Mouse (Mus musculus) layer of hippocampus, adult 9-11 months (tissue): Measurements from ENCODE around the gene Ngfr.
A peak's percentile ranks its signal among the peaks of the same experiment; 100 is the strongest.

ENCODE experiments used
- DNase-seq: peaks from one replicate; pipeline ENCODE4 v3.0.0; 2022

The Ngfr gene

GRCm38 (mm10) chr11:95594686-95595212, 7.2 kb upstream of the Ngfr start:
- no peak for DNase-seq

DNA sequence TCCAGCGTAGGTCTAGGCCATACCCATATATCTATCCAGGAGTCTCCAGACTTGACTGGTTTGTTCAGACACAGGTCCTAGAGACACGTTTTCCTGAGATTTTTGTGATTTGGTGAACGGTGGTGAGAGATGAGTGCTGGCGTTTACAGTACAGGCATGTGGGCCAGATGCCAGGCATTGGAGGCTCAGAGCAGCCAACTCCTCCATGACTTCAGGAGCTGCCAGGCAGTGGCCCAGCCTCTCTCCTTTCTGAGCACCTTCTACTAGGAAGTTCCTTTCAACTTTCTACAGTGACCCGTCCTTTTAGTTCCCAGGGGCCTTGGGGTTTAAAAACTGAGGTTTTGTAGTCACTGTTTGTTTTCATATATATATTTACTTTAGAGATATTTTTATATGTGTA, 6.0 kb upstream of the Ngfr start:
- DNase-seq, result no peak

DNA sequence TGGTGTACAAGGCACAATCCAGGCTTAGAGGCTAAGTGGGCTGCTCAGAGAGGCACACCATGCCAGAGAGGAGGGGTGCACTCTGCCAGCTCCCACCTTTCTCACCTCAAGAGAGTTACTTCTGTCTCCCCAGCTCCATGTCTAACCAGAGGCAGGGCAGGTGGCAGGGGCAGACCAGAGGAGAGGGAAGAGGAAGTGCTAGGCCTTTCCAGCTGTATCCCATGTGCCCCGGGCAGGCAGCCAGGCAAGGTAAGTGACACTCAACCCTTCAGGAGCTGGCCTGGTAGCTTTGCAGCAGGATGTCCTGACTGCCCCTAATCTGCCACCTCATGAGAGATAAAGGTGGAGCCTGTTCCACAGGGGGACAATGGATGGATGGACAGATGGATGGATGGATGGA, 5.2 kb upstream of the Ngfr start:
- no peak for DNase-seq

DNA sequence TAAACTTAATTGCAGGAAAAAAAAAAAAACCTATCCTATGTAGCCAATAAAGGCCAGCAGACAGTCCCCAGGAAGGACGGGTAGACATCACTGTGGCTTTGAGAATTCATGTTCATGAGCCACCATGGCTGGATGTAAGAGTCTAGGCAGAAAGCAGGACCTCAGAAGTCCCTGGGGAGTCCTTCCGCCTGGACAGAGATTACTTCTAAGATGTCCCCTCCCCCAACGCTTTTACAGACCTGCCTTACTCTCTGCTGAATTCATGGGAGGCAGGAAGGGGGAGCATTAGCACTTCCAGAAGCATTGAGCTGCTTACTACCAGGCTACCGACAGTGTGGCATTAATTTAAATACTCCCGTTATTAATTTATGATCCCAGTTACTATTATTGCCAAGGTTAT, 1.7 kb upstream of the Ngfr start:
- no peak for DNase-seq

DNA sequence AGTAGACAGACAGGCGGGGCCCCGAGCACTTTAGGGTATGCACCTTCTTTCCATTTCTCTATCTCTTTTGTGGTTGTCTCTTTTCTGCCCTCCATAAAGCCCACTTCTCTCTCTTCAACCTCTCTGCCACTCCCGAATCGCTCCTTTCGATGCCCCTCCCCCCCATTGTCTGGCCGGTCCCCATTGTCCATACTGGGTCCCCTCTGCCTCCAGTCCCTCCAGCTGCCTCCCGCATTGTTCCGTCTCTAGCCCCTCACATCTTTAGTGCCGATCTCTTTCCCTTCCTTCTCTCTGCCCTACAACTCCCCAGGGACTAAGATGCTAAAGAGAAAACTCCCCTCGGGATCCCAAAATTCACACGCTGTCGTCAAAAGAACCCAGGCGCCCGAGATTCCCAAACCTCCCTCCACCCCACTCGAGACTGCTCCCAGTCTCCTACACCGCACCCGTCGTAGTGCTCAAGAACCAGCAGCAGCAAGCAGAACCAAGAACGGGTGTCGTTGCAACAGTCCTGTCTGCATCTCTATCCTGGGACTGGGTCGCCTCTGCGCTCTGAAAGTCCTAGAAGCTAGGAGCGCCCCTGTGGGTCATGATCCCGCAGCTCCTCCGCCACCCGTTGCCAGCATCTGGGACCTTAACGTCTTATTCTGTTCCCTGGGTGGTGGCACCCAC, 648 bp downstream of the Ngfr start:
- DNase-seq, result no peak

GRCm38 (mm10) chr11:95586184-95586583, 1.4 kb downstream of the Ngfr start:
- DNase-seq, result peak; percentile 74

DNA sequence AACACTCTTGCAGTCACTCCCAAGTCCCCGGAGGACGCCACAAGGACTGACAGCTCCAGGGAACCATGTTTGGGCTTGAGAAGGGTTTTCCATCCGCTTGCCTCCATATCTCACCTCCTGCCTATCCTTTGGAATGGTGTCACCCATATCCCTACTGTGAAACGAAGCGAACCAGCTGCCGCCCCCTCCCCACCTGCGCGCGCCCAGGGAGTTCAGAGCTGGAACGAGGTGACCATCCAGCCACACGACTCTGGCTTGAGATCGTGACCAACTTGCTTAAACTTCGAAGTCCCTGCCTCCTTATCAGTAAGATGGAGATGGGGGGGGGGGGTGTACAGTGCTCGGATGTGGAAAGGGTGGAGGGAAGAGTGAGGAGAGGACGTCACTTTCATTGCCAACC, 1.9 kb downstream of the Ngfr start:
- DNase-seq, result no peak

DNA sequence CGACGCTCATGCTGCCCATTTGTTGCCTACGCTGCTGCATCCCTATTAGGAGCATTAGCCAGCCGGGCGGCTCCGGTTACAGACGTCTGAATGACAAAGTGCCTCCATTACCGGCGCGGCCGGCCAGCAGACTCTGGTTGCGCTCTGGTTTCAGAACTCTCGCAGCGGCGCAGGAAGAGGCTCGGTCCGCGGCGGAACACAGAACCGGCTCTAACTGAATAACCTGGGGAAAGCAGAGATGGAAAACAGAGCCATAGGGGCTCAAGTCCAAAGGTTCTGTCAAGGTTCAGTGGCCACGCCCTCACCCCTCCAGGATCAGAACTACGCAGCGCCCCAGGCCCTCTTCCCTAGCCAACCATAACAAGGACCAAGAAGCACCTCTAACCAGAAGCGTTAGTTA, 2.3 kb downstream of the Ngfr start:
- DNase-seq, result no peak

DNA sequence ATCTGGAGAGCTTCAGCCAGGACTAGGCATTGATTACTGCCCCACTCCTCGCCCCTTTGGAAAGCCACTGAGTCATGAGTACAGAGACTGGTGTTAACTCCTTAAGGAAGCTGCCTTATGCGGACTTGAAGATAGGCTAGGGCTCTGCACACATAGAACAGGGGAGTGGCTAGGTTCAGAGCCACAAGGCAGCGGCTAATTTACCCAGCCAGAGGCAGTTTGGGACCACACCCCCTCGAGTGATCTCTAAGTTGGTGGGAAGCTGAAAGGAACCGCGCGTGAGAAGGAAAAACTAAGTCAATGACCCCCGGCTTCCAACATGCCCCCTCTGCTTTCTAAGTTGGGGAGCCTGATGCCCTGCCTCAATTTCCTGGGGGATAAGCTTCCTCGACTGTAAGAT, 2.9 kb downstream of the Ngfr start:
- DNase-seq, result no peak

DNA sequence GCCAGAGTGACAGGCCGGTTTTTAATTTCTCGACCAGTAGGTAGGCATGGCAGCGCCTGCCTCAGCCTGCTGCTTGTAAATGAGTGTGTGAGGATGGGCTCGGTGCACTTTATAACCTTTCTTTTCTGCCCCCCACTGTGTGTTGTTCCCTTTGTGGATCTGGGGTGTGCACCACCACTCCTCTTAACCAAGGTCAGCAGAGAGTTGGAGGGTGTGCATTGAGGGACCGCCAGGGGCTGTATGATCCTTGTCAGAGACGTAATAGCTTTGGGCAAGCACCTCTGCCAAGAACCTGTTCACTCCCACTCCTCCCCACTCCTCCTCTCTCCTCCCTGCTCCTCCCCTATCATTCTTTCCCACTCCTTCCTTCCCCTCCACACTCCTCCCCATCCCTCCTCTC, 4.1 kb downstream of the Ngfr start:
- no peak for DNase-seq

- DNase-seq, result no peak
Observed at GRCm38 (mm10) chr11:95582193-95582592, 5.3 kb downstream of the Ngfr start.

- no peak for DNase-seq
Observed at GRCm38 (mm10) chr11:95579455-95579854, 8.1 kb downstream of the Ngfr start.

DNA sequence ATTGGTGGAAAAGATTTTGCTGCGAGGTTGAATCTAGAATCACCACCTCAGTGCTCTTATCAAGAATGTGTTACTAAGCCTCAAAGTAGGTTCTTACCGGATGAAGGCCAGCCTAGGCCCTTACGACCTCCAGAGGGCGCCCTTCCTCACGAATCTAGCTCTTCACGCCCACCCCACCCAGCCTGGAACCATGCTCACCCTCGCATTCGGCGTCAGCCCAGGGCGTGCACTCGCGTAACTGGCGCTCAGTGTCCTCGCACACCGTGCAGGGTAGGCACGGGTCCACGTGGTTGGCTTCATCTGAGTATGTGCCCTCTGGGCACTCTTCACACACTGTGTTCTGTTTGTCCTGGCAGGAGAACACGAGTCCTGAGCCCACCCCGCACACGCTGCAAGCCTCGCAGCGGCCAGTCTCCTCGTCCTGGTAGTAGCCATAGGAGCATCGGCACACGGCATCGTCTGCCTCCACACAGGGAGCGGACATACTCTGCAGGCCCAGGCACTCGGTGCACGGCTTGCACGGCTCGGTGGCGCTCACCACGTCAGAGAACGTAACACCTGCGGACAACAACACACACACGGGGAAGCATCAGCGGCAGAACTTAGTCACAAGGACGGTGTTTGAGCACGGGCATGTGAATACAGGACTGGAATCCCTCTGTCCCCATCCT, 9.6 kb downstream of the Ngfr start:
- DNase-seq, result peak; percentile 16

DNA sequence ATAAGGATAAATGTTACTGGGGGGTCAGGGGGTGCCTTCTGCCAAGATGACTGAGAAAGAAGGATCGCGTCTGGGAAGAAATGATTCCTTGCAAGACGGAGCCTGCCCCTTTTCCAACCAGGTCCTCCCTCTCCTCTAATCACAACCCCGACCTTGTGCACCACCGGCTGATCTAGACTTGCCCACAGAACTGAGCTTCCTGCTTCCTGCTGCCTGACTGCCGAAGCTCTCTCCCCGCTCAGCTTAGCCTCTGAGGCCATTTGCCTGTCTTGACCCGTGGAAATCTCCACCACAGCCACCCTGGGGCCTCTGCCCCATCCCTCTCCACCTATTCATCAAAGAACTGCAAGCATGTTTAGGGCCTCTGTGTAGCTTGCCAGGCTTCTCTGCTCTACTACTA, 11.2 kb downstream of the Ngfr start:
- DNase-seq, result no peak

DNA sequence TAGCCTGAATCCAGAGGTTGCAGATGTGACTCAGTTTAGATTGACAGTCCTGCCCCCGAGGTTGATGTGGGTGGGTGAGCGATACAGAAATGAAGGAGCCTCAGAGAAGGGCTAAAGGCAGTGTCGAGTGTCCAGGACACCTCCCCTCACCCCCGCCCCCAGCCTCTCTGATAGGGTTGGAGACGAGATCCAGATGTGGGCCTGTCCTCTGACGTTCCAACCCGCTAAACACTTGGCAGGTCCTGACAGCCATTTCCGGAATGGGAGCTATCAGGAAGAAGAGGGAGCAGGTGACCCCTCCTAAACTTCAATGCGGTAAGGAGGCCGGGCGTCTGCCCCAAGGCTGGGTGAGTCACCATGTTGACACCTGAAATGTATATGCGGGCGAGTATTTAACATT, 11.7 kb downstream of the Ngfr start:
- DNase-seq, result no peak

DNA sequence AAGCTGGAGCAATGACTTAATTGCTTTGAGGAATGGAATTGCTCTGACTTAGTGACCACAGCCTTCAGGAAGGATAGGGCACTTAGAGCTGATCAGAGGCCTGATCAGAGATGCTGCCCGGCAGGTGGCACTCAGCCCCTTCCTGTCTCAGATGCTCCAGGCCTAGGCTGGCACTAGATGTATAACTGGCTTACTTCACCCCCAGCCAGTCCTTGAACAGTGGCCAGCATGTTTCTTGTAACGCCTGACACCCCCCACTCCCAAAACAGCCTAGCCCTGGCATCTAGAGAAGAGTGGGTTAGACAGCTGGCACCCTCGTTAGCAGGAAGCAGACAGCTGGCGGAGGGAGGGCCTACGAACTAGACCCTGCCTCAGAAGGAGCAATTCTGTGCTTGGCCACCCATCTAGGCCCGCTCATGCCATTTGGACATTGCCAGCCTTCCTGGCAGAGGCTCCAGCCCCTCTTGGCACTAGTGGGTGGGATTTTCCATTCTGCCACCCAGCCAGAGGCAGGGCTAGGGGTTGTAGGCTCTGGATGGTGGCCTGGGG, 12.7 kb downstream of the Ngfr start:
- DNase-seq, result no peak

GRCm38 (mm10) chr11:95572227-95572626, 15.3 kb downstream of the Ngfr start:
- no peak for DNase-seq

- DNase-seq, result no peak
Observed at GRCm38 (mm10) chr11:95571755-95572154, 15.8 kb downstream of the Ngfr start.

DNA sequence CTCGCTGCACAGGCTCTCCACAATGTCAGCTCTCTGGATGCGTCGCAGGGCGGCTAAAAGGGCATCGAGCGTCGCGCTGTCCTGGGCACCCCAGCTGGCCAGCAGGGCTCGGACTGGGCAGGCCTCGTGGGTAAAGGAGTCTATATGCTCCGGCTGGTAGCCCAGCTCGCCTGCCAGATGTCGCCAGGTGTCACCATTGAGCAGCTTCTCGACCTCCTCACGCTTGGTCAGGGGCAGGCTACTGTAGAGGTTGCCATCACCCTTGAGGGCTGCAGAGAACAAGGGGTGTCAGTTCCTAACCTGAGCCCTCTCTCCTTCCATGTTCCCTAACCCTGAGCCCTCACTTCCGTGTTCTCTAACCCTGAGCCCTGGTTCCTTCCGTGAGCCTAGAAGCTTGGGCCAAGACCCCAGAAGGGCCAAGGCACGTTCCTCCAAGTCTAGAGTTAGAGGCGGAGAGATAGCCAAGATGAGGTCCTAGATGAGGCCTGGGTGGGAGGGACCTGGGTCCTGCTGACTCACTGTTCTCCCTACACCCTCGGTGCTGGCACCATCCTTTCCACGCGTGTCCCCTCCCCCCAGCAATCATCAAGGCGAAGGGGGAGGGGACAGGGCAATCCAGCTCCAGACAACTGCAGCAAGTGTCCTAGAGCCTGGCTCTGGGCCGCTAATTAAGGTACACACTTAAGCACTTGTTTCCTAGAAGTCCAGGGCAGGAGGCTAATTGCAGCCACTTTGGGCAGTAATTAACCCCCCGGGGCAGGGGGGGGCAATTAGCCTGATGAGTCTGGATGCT, 16.5 kb downstream of the Ngfr start:
- no peak for DNase-seq

DNA sequence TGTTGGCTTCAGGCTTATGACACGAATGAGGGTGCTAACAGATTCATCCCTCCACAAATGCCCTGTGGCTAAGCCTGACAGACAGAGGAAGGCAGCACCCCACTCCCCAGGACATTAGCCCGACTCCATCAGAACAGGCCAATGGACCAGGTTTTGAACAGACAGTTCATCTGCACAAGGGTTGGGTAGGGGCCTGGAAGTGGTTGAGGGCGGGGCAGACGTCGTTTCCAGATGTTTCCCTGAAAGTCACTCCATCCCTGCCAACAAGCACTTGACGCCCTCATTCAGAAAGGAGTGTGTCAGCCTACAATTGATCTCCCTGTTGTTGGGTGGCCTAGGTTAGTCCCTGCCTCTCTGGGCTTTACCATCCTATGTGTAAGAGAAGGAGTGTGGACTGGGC, 17.6 kb downstream of the Ngfr start:
- DNase-seq, result no peak

DNA sequence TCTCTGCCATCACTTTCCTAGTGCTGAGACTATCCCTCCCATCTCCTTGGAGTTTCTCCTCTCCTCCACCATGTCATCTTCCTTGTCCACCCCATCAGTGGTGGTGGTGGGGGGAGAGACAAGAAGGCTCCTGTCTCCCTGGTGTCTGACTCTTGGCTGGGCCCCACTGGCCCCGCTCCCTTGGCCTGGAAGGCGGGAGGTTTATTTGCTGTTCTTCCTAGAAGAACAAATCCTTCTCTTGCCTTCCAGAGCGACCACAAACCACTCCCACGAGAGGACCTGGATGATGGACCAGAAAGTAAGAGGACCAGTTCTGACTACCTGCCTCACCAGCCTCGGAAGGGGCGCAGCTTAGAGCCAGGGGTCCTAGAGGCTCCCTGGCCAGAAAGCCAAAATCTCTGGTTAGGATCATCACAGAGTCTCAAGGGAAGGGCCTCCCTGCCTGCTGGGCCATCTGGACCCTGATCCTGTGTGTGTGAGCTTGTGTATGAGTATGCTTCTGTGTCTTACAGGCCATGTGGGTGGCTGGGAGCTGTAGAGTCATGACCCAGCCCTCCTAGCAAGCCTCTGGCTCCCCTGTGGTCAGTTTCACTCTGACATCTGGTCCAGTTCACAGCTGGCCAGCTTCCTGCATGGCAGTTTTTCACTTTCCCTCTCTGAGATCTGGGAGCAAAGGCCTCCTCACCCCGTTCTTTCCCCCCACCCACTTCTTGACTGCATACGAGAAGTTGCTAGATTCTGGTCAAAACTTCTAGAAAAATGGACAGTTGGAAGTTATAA, 19.4 kb downstream of the Ngfr start:
- DNase-seq, result no peak

DNA sequence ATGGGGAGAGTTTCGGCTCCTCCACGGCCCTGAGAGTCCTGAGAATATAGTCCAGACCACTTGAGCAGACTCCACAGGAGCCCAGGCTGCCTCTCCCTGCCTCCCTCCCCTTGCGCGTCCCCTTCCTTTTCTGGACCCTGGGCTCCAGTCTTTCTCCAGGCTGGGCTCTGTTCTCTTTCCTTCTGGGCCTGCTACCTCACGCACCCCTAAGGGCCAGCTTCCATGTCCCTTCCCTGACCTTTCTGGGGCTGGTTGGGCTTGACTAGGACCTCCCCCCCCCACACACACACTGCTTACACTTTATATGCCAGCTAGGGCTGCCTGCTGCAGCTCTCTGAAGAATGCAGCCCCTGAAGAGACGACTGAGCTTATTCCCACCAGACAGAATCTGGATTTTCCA, 20.2 kb downstream of the Ngfr start:
- DNase-seq, result no peak

DNA sequence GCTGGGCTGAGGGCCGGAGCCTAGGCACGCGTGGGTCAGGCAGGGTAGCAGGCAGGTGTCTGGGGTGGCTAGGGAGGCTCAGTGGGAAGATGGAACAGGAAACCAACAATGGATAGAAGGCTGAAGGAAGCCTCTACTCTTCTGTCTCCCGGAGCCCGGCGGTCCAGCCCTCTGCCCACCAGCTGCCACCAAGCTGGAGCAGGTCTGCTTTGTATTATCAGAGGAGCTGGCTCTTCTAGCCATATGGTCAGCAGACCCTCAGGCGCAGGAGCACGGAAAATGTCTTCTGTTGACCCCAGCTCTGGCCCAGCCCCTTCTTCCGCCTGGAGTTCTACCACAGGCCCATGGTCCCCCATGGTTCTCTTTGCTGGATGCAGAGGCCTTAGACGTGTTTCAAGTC, 22.2 kb downstream of the Ngfr start:
- no peak for DNase-seq
